Mouse (Mus musculus) heart, adult 2 months (tissue): ENCODE results near the gene Fos. TPM values are rescaled to one million over a fixed set of nuclear protein-coding genes. Genes with fewer than 3 reads are reported as not detected.

Experiments used
- DNase-seq, 2 experiments: peaks; one replicate each; pipeline ENCODE4 v3.0.0; 2021
- H3K27ac ChIP-seq: fragments of 200-600 bp; 2 replicates; pipeline ENCODE4 v1.8.1; 2022
- H3K27me3 ChIP-seq: fragments of 200-500 bp; 2 replicates; pipeline ENCODE4 v1.6.1; 2012; ENCODE audit warnings: mild to moderate bottlenecking, low read length, inconsistent platforms, mixed read lengths; ENCODE audit not compliant: control insufficient read depth, insufficient read depth
- H3K36me3 ChIP-seq: fragments of 200-500 bp; 2 replicates; pipeline ENCODE4 v1.6.1; 2012; ENCODE audit warnings: low read length, inconsistent platforms; ENCODE audit not compliant: control insufficient read depth, insufficient read depth
- H3K4me1 ChIP-seq: fragments of 200-500 bp; 2 replicates; pipeline ENCODE4 v1.6.1; 2011; ENCODE audit warnings: low read length; ENCODE audit not compliant: control insufficient read depth, insufficient read depth
- H3K4me3 ChIP-seq: fragments of 200-600 bp; 2 replicates; pipeline ENCODE4 v1.8.1; 2022
- H3K79me2 ChIP-seq: fragments of 200-500 bp; replicated peaks from 2 replicates; pipeline ENCODE4 v1.6.1; 2012; ENCODE audit warnings: mild to moderate bottlenecking, inconsistent platforms, low read length, moderate library complexity, mixed read lengths; ENCODE audit not compliant: control insufficient read depth, insufficient read depth
- H3K9ac ChIP-seq: fragments of 200-500 bp; 2 replicates; pipeline ENCODE4 v1.6.1; 2012; ENCODE audit warnings: low read depth, mild to moderate bottlenecking, control low read depth, inconsistent platforms, low read length, mixed read lengths
- CTCF ChIP-seq: fragments of 200-600 bp; IDR thresholded peaks from 2 replicates; pipeline ENCODE4 v1.8.1; 2022; ENCODE audit warnings: antibody characterized with exemption, mild to moderate bottlenecking, moderate library complexity
- EP300 ChIP-seq: fragments of 200-500 bp; IDR thresholded peaks from 2 replicates; pipeline ENCODE4 v1.6.1; 2011; ENCODE audit warnings: low read depth, low read length, control low read depth; ENCODE audit not compliant: insufficient read depth
- POLR2A ChIP-seq: fragments of 200-500 bp; IDR thresholded peaks from 2 replicates; pipeline ENCODE4 v1.6.1; 2011; ENCODE audit warnings: mild to moderate bottlenecking, low read depth, low read length, control low read depth; ENCODE audit not compliant: insufficient read depth
- WGBS: fragments of 180-500 bp; shearing (Covaris S2); methylation state at CpG from one replicate; pipeline ENCODE4 v1.1.7; 2018; 5-methylcytosine and 5-hydroxymethylcytosine counted together
- intact Hi-C: fragments of 180-260 bp; cut with DNase I; formaldehyde crosslinking; loops from one replicate; pipeline ENCODE4 v1.15.1; 2025
- polyA plus RNA-seq: library from polyadenylated mRNA; depleted of rRNA; stranded (reverse); fragments of >200 nt; gene quantifications from 2 replicates; pipeline ENCODE4 v1.2.3, GENCODE M21; 2012
- total RNA-seq, 2 experiments: library from RNA; stranded (reverse); gene quantifications; 2 replicates each; pipeline ENCODE4 v1.2.3; 2021

Fos gene
- total and polyA plus RNA-seq, 3 experiments, result 3.0 to 9.1 (median 5.7) TPM

- Histone ChIP-seq H3K27me3 (no peaks in the 10 kb centered on the region), H3K4me1 (peaks cover 9% of the 10 kb centered on the region), H3K27ac (peak overlapping the region; percentile 99), H3K9ac (no peak overlapping the region), H3K79me2 (no peaks in the 10 kb centered on the region), H3K4me3 (no peak overlapping the region), H3K36me3 (no peaks in the 10 kb centered on the region)
- TF ChIP-seq POLR2A (no peak), EP300 (no peak), CTCF (no peak)
- intact Hi-C loops, result no loop called here
- DNase-seq, result no peak
- 43% methylated on average over 4 of the region's 4 CpGs for WGBS
These were observed 17.4 kb upstream of the Fos start for GRCm38 (mm10) chr12:85456276-85456675.

GRCm38 (mm10) chr12:85456966-85457505 lies 16.7 kb upstream of the Fos start:
- DNase-seq, result no peak
- H3K4me1 ChIP-seq, result peaks cover 10% of the 10 kb centered on the region
- no peak overlapping the region for H3K9ac ChIP-seq
- intact Hi-C loops, result no loop called here
- no peak overlapping the region for H3K4me3 ChIP-seq
- no peaks in the 10 kb centered on the region for H3K36me3 ChIP-seq
- H3K27ac ChIP-seq, result no peak overlapping the region
- TF ChIP-seq EP300 (no peak), POLR2A (no peak), CTCF (no peak)
- 76% methylated on average over 13 of the region's 13 CpGs for WGBS
- no peaks in the 10 kb centered on the region for H3K27me3 ChIP-seq
- no peaks in the 10 kb centered on the region for H3K79me2 ChIP-seq

- Histone ChIP-seq H3K4me3 (no peak overlapping the region), H3K36me3 (no peaks in the 10 kb centered on the region), H3K79me2 (no peaks in the 10 kb centered on the region), H3K4me1 (peaks cover 14% of the 10 kb centered on the region), H3K9ac (no peak overlapping the region), H3K27me3 (no peaks in the 10 kb centered on the region), H3K27ac (no peak overlapping the region)
- DNase-seq, result no peak
- 68% methylated on average over 4 of the region's 4 CpGs for WGBS
- TF ChIP-seq CTCF, result no peak
- no peak for TF ChIP-seq POLR2A
- no peak for TF ChIP-seq EP300
- intact Hi-C loops, result no loop called here
These were observed 13.9 kb upstream of the Fos start for GRCm38 (mm10) chr12:85459820-85460219.

- 38% methylated on average over 21 of the region's 21 CpGs for WGBS
These were observed 11.6 kb upstream of the Fos start for GRCm38 (mm10) chr12:85461913-85462663.

DNA sequence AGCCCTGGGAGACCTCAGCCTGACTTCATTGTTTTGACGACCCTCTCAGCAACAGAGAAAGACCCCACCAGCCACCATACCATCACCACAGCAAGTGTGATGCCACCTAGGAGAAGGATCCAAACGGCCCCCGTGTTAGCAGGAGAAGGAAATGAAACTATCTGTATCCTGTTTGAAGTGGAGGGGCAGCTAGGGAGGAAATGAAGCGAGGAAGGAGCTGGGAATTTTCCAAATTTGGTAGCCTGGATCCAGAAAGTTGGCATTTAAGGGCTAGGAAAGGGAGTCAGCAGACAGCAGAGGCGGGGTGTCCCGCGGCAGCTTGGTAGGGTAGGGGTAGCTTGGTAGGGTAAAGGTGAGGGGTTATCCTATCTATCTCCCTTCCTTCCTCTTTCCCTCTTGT lies 10.9 kb upstream of the Fos start:
- H3K27me3 ChIP-seq, result no peaks in the 10 kb centered on the region
- H3K9ac ChIP-seq, result 0 out of 2 replicates have a peak overlapping the region, but pooled peaks have one; percentile 28
- intact Hi-C loops, result no loop called here
- no peaks in the 10 kb centered on the region for H3K36me3 ChIP-seq
- peak overlapping the region; percentile 67 for H3K27ac ChIP-seq
- H3K4me3 ChIP-seq, result no peak overlapping the region
- H3K4me1 ChIP-seq, result peaks cover 11% of the 10 kb centered on the region
- DNase-seq, result peak in 1 of 2 experiments; percentile 19
- WGBS, result 27% methylated on average over 7 of the region's 7 CpGs
- peak; percentile 30; the same call in 1 of the 2 replicates for TF ChIP-seq POLR2A
- no peak for TF ChIP-seq EP300
- no peaks in the 10 kb centered on the region for H3K79me2 ChIP-seq

More at GRCm38 (mm10) chr12:85461913-85462663, 11.6 kb upstream of the Fos start:
- Histone ChIP-seq H3K9ac (peak overlapping the region; percentile 66; the same call in 1 of the 2 replicates), H3K27me3 (no peaks in the 10 kb centered on the region), H3K4me3 (peak overlapping the region; percentile 7; the same call in 1 of the 2 replicates), H3K36me3 (no peaks in the 10 kb centered on the region), H3K4me1 (peaks cover 11% of the 10 kb centered on the region), H3K27ac (peak overlapping the region; percentile 67), H3K79me2 (no peaks in the 10 kb centered on the region)
- TF ChIP-seq EP300 (no peak), POLR2A (0 out of 2 replicates have a peak, but pooled peaks have one; percentile 29)
- no peak for DNase-seq
- intact Hi-C loops, result no loop called here

DNA sequence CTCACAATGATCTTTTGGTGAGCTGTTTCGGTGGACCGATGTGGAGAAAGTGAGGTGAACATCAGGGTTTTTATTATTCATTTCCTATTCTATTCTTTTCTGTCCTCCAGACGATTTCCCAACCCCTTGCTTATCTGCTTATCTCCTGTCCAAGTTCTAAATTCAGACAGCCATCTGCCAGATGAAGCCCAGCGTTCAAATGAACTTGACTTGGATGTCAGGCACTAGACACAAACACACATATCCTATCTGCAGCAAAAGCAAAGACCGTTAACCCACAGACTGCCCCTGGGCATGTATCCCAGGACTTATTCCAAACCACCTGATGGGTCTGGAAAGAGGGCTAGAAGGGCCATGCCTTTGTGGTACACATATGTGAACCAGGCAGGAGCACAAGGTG lies 9.3 kb upstream of the Fos start:
- Histone ChIP-seq H3K9ac (no peak overlapping the region), H3K4me1 (peaks cover 11% of the 10 kb centered on the region), H3K27me3 (no peaks in the 10 kb centered on the region), H3K4me3 (no peak overlapping the region), H3K79me2 (no peaks in the 10 kb centered on the region), H3K36me3 (no peaks in the 10 kb centered on the region), H3K27ac (peak overlapping the region; percentile 15; the same call in 1 of the 2 replicates)
- intact Hi-C loops, result no loop called here
- WGBS, result 33% methylated on average over 5 of the region's 5 CpGs
- peak in 1 of 2 experiments; percentile 20 for DNase-seq
- no peak for TF ChIP-seq EP300
- TF ChIP-seq CTCF, result no peak
- no peak for TF ChIP-seq POLR2A
